Mouse (Mus musculus) lung, adult 10 weeks (tissue): ENCODE results near the gene Bhmt. TPM values are rescaled to one million over a fixed set of nuclear protein-coding genes. Genes with fewer than 3 reads are reported as not detected.

Source experiments
- polyA plus RNA-seq: library from polyadenylated mRNA; stranded (reverse); fragments of 350-450 nt; fragmentation: Illumina TruSeq; extraction: RNeasy Lipid Tissue Mini Kit (QIAGEN cat#74804); gene quantifications from one replicate; pipeline ENCODE4 v1.2.3, GENCODE M21; 2014; ENCODE audit warnings: low read depth, low replicate concordance; ENCODE audit not compliant: insufficient read depth

Gene Bhmt
- not detected for polyA plus RNA-seq

GRCm38 (mm10) chr13:93637282-93638245 lies at the start of gene Bhmt:
Gene Bhmt (minus strand): TSS chr13:93637961.

GRCm38 (mm10) chr13:93674131-93674561 lies 36.4 kb upstream of the Bhmt start, which contains the start of the genes Bhmt2 and Dmgdh:
Gene Bhmt2 (minus strand): TSS chr13:93674302.
Gene Dmgdh (plus strand): TSS chr13:93674433.

Other genes with a start within 250 kb of the Bhmt start
- 5.3 TPM for gene Jmy, start 138.2 kb downstream of the Bhmt start, polyA plus RNA-seq
- gene Bhmt2, start 36.3 kb upstream of the Bhmt start, polyA plus RNA-seq = not detected
- not detected for gene Dmgdh, start 36.5 kb upstream of the Bhmt start, polyA plus RNA-seq
- gene Arsb, start 133.7 kb upstream of the Bhmt start, polyA plus RNA-seq = 10.8 TPM